Mouse (Mus musculus) intestine, postnatal 0 days (tissue): ENCODE results near the gene Smurf2. TPM values are rescaled to one million over a fixed set of nuclear protein-coding genes. Genes with fewer than 3 reads are reported as not detected.

Experiments
- ATAC-seq: fragments of 200-750 bp; cut with Nextera tagmentation; 2 replicates; pipeline ENCODE4 v1.8.0; 2017; ENCODE audit warnings: mild to moderate bottlenecking, moderate TSS enrichment, moderate library complexity
- H3K27ac ChIP-seq: fragments of 300-500 bp; sonication (generic); 2 replicates; pipeline ENCODE4 v1.5.1; 2014; ENCODE audit warnings: mild to moderate bottlenecking, low read depth, low read length, moderate library complexity
- H3K27me3 ChIP-seq: fragments of 300-500 bp; sonication (generic); replicated peaks from 2 replicates; pipeline ENCODE4 v1.6.1; 2014; ENCODE audit warnings: low read length, mixed read lengths; ENCODE audit not compliant: control insufficient read depth, insufficient read depth
- H3K36me3 ChIP-seq: fragments of 300-500 bp; sonication (generic); 2 replicates; pipeline ENCODE4 v1.6.1; 2014; ENCODE audit warnings: mild to moderate bottlenecking, moderate library complexity; ENCODE audit not compliant: control insufficient read depth, insufficient read depth
- H3K4me1 ChIP-seq: fragments of 300-500 bp; sonication (generic); replicated peaks from 2 replicates; pipeline ENCODE4 v1.6.1; 2014; ENCODE audit warnings: antibody characterized with exemption, low read length, mixed read lengths; ENCODE audit not compliant: control insufficient read depth, insufficient read depth
- H3K4me2 ChIP-seq: fragments of 300-500 bp; sonication (generic); replicated peaks from 2 replicates; pipeline ENCODE4 v1.6.1; 2014; ENCODE audit warnings: low read depth, mild to moderate bottlenecking, moderate library complexity
- H3K4me3 ChIP-seq: fragments of 300-500 bp; sonication (generic); 2 replicates; pipeline ENCODE4 v1.5.1; 2014; ENCODE audit warnings: low read depth, low read length
- H3K9ac ChIP-seq: fragments of 300-500 bp; sonication (generic); 2 replicates; pipeline ENCODE4 v1.6.1; 2014; ENCODE audit warnings: mild to moderate bottlenecking, low read depth, low read length
- H3K9me3 ChIP-seq: fragments of 300-500 bp; sonication (generic); 2 replicates; pipeline ENCODE4 v1.6.1; 2016; ENCODE audit warnings: mixed run types; ENCODE audit not compliant: control insufficient read depth
- CTCF ChIP-seq: sonication (generic); IDR thresholded peaks from 2 replicates; pipeline ENCODE4 v1.5.1; 2016; ENCODE audit warnings: low read depth, mild to moderate bottlenecking, control low read depth, antibody characterized with exemption, moderate library complexity
- WGBS: fragments of 180-500 bp; shearing (Covaris S2); extraction: QIAGEN DNeasy Blood & Tissue Kit; methylation state at CpG from one replicate; pipeline ENCODE4 v1.1.7; 2014; 5-methylcytosine and 5-hydroxymethylcytosine counted together
- polyA plus RNA-seq: library from polyadenylated mRNA; unstranded; fragments of >200 nt; fragmentation: Nextera tagmentation; extraction: Ambion mirVana; gene quantifications from 2 replicates; pipeline ENCODE4 v1.2.1, GENCODE M21; 2015

Smurf2 gene
- polyA plus RNA-seq, 1 experiment from 2014 or later, result 8.0 TPM

- H3K27me3 ChIP-seq, result no peaks in the 10 kb centered on the region
- no peak overlapping the region for H3K4me3 ChIP-seq
- no peaks in the 10 kb centered on the region for H3K9me3 ChIP-seq
- H3K4me2 ChIP-seq, result no peak overlapping the region
- no peak for ATAC-seq
- no peak for TF ChIP-seq CTCF
- H3K36me3 ChIP-seq, result no peaks in the 10 kb centered on the region
- WGBS, result 80% methylated on average over 1 of the region's 1 CpGs
- H3K4me1 ChIP-seq, result no peaks in the 10 kb centered on the region
- H3K27ac ChIP-seq, result no peak overlapping the region
- no peak overlapping the region for H3K9ac ChIP-seq
Observed at GRCm38 (mm10) chr11:106883656-106884055, 36.9 kb downstream of the Smurf2 start.

- Histone ChIP-seq H3K27me3 (no peaks in the 10 kb centered on the region), H3K9me3 (no peaks in the 10 kb centered on the region), H3K9ac (no peak overlapping the region), H3K4me3 (no peak overlapping the region), H3K36me3 (peaks cover 9% of the 10 kb centered on the region), H3K4me2 (no peak overlapping the region), H3K27ac (no peak overlapping the region), H3K4me1 (0 out of 2 replicates have a peak, but pooled peaks cover 2% of the 10 kb centered on the region)
- WGBS, result 80% methylated on average over 6 of the region's 6 CpGs
- ATAC-seq, result no peak
- TF ChIP-seq CTCF, result no peak
Observed at GRCm38 (mm10) chr11:106872650-106873049, 47.9 kb downstream of the Smurf2 start.

- no peak overlapping the region for H3K4me3 ChIP-seq
- no peaks in the 10 kb centered on the region for H3K9me3 ChIP-seq
- peaks cover 48% of the 10 kb centered on the region for H3K36me3 ChIP-seq
- H3K4me2 ChIP-seq, result no peak overlapping the region
- no peak overlapping the region for H3K9ac ChIP-seq
- no peaks in the 10 kb centered on the region for H3K27me3 ChIP-seq
- H3K4me1 ChIP-seq, result no peaks in the 10 kb centered on the region
- ATAC-seq, result no peak
- 54% methylated on average over 2 of the region's 2 CpGs for WGBS
- TF ChIP-seq CTCF, result peak; percentile 61
- H3K27ac ChIP-seq, result no peak overlapping the region
Observed at GRCm38 (mm10) chr11:106851438-106851837, 69.1 kb downstream of the Smurf2 start.

DNA sequence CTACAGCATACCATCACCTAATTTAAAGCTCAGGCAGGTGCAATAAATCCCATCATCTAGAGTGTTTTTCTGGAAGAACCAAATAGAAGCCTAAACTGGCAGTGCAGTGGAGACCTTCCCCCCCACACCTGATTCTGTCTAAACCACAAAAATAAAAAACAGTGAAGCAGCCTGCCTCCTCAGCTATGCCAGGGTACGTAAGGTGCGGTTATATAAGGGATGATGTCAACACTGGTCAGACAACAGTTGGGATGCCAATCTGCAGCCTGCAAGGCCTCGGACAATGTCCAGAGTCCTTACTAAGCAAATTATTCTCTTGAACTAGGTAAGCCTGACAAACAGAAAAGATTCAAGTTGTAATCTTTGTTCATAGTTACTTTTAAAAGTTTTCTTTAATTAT, 78.5 kb downstream of the Smurf2 start:
- no peaks in the 10 kb centered on the region for H3K4me1 ChIP-seq
- no peaks in the 10 kb centered on the region for H3K27me3 ChIP-seq
- H3K9ac ChIP-seq, result no peak overlapping the region
- TF ChIP-seq CTCF, result no peak
- H3K27ac ChIP-seq, result no peak overlapping the region
- peaks cover 33% of the 10 kb centered on the region for H3K36me3 ChIP-seq
- ATAC-seq, result no peak
- H3K4me2 ChIP-seq, result no peak overlapping the region
- H3K4me3 ChIP-seq, result no peak overlapping the region
- H3K9me3 ChIP-seq, result no peaks in the 10 kb centered on the region
- 81% methylated on average over 3 of the region's 3 CpGs for WGBS

DNA sequence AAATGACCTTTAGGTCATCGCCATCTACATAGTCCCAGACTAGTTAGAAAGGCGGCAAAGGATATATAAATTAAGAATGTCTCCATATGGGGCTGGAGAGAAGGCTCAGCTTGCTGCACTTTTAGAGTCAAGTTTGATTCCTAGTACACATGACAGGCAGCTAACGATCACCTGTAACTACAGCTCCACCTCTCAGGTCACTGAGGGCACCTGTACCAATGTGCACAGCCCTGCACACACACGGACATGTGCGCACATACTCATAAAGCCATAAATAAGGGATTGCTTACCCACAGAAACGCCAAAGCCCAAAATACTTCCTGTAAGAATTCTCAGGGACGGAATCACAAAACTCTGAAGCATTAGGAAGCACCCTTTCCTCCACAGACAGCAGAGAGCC, 92.4 kb downstream of the Smurf2 start:
- no peak overlapping the region for H3K4me3 ChIP-seq
- H3K9ac ChIP-seq, result no peak overlapping the region
- H3K27ac ChIP-seq, result no peak overlapping the region; the same call in none of the 2 replicates
- peak; percentile 70 for ATAC-seq
- no peak for TF ChIP-seq CTCF
- H3K4me2 ChIP-seq, result no peak overlapping the region
- H3K27me3 ChIP-seq, result no peaks in the 10 kb centered on the region
- H3K4me1 ChIP-seq, result no peaks in the 10 kb centered on the region
- H3K9me3 ChIP-seq, result no peaks in the 10 kb centered on the region
- H3K36me3 ChIP-seq, result peaks cover 52% of the 10 kb centered on the region
- WGBS, result 56% methylated on average over 7 of the region's 7 CpGs

DNA sequence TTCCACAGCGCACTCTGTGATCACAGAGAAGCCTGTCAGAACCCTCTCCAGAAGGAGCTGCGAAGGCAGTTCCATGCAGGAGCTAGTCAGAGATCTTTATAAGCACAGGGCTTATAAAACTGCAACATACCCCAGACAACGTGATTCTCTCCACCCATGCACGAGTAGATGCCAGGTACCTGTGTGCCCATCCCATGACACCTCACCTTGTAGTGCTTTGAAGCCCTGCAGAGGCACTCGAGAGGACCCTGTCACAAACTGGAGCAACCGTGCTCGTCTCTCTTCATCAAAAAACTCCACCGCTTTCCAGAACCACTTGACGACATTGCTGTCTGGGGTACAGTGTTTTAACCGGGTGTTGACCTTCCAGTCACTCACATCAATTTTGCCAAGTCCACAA, 96.1 kb downstream of the Smurf2 start:
- 90% methylated on average over 10 of the region's 10 CpGs for whole genome bisulfite sequencing
- peaks cover 52% of the 10 kb centered on the region for H3K36me3 ChIP-seq
- no peak overlapping the region for H3K9ac ChIP-seq
- ATAC-seq, result no peak
- no peaks in the 10 kb centered on the region for H3K4me1 ChIP-seq
- TF ChIP-seq CTCF, result no peak
- no peak overlapping the region for H3K4me2 ChIP-seq
- H3K9me3 ChIP-seq, result no peaks in the 10 kb centered on the region
- H3K27ac ChIP-seq, result no peak overlapping the region
- H3K27me3 ChIP-seq, result no peaks in the 10 kb centered on the region
- no peak overlapping the region for H3K4me3 ChIP-seq

DNA sequence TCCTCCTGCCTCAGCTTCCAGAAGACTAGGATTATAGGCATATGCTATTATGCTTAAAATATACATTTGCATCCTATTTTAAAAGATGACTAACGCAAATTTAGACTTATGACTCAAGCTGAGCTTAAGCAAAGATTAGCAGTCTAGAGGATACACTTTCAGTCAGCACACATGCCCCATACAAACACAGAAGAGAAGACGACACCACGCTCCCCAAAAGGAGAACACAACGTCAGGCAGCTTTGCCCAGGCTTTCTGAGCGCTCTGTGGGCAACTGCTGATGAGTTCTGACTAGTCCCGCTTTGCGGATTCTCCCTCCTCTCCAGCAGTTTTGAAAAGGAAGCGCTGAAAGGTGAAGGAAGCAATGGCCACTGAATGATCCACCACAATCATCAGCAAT, 96.8 kb downstream of the Smurf2 start:
- Histone ChIP-seq H3K9ac (no peak overlapping the region), H3K4me2 (no peak overlapping the region), H3K9me3 (no peaks in the 10 kb centered on the region), H3K4me1 (no peaks in the 10 kb centered on the region), H3K27ac (no peak overlapping the region), H3K4me3 (no peak overlapping the region), H3K27me3 (no peaks in the 10 kb centered on the region), H3K36me3 (peaks cover 57% of the 10 kb centered on the region)
- 92% methylated on average over 8 of the region's 8 CpGs for WGBS
- TF ChIP-seq CTCF, result no peak
- ATAC-seq, result no peak
